In genomic region chr7:4556256-4557166, GRCm38 (mm10) we compare ENCODE assay signal across 8 mouse cellular contexts. TPM values are rescaled to one million over a fixed set of nuclear protein-coding genes. Genes with fewer than 3 reads are reported as not detected.
DNase-seq lines count a peak whose midpoint lies in the region; ATAC-seq lines count a peak whose summit lies in the region.

No protein-coding gene starts in this region.

- ATAC-seq in hindbrain, embryonic 16.5 days, result peak; percentile 97

- H3K36me3 ChIP-seq in hindbrain, embryonic 16.5 days (ENCODE audit: control insufficient read depth, insufficient read depth, low read length), result no peaks in the 10 kb centered on the region

- H3K9ac ChIP-seq in hindbrain, embryonic 16.5 days (ENCODE audit: low read depth, low read length), result peak overlapping the region; percentile 15; the same call in 1 of the 2 replicates

- H3K27me3 ChIP-seq in hindbrain, embryonic 16.5 days (replicated peaks; ENCODE audit: control insufficient read depth, insufficient read depth, low read length), result no peaks in the 10 kb centered on the region

- H3K4me1 ChIP-seq in hindbrain, embryonic 16.5 days (ENCODE audit: control insufficient read depth, insufficient read depth, low read depth, low read length), result no peaks in the 10 kb centered on the region

- peak overlapping the region; percentile 12 for H3K4me3 ChIP-seq in hindbrain, embryonic 16.5 days (ENCODE audit: low read length)

- no peak overlapping the region; the same call in 1 of the 2 replicates for H3K27ac ChIP-seq in hindbrain, embryonic 16.5 days (ENCODE audit: low read depth, low read length)

- H3K9me3 ChIP-seq in hindbrain, embryonic 16.5 days (ENCODE audit: control insufficient read depth, low read length), result no peaks in the 10 kb centered on the region

- DNase-seq in T-cell, adult 2 months (ENCODE audit: low spot score), result peak; percentile 78
- peak; percentile 85 to 91 for DNase-seq in cerebellum, postnatal 25 days
- DNase-seq in frontal cortex, postnatal 25 days (ENCODE audit: low spot score in 2 of 2), result peak; percentile 33 to 67
- DNase-seq in left cerebral cortex, adult 11 months (ENCODE audit: low spot score), result peak; percentile 76
- peak; percentile 78 for DNase-seq in lung, postnatal 36 days
- DNase-seq in right cerebral cortex, adult 18-20 months, result peak; percentile 85
- DNase-seq in urinary bladder, postnatal 14 days (ENCODE audit: low spot score), result peak; percentile 76

- 21% methylated on average over 15 of the region's 15 CpGs for WGBS in hindbrain, embryonic 16.5 days

- peak overlapping the region; percentile 50 for H3K4me2 ChIP-seq in hindbrain, embryonic 16.5 days (ENCODE audit: low read length)

RNA-seq across cellular contexts. Expression of gene Syt5, which starts 9.2 kb away (rescaled TPM):
- polyA plus RNA-seq in hindbrain, embryonic 16.5 days (2015; fragmentation: Nextera tagmentation; extraction: Ambion mirVana), result 119 and 124 TPM in 2 replicates

RNA-seq across cellular contexts. Expression of gene Dnaaf3, which starts 24.3 kb away (rescaled TPM):
- polyA plus RNA-seq in hindbrain, embryonic 16.5 days (2015; fragmentation: Nextera tagmentation; extraction: Ambion mirVana), result 2.8 TPM in 2 replicates

RNA-seq across cellular contexts. Expression of gene Tnni3, which starts 32.5 kb away (rescaled TPM):
- polyA plus RNA-seq in hindbrain, embryonic 16.5 days (2015; fragmentation: Nextera tagmentation; extraction: Ambion mirVana), result 1.7 and 2.0 TPM in 2 replicates

RNA-seq across cellular contexts. Expression of gene Tnnt1, which starts 40.3 kb away (rescaled TPM):
- 3.7 and 15.9 TPM in 2 replicates for polyA plus RNA-seq in hindbrain, embryonic 16.5 days (2015; fragmentation: Nextera tagmentation; extraction: Ambion mirVana)

RNA-seq across cellular contexts. Expression of gene Ptprh, which starts 47.3 kb away (rescaled TPM):
- polyA plus RNA-seq in hindbrain, embryonic 16.5 days (2015; fragmentation: Nextera tagmentation; extraction: Ambion mirVana), result 0.91 and 1.1 TPM in 2 replicates
